Mouse (Mus musculus) embryonic facial prominence, embryonic 14.5 days (tissue): Measurements from ENCODE around the gene Prr23a1. TPM values are rescaled to one million over a fixed set of nuclear protein-coding genes. Genes with fewer than 3 reads are reported as not detected.
A peak's percentile ranks its signal among the peaks of the same experiment; 100 is the strongest.

Experiments
- ATAC-seq: fragments of 200-750 bp; cut with Nextera tagmentation; 2 replicates; pipeline ENCODE4 v1.8.0; 2017; ENCODE audit warnings: low read depth, moderate number of reproducible peaks, moderate TSS enrichment
- DNase-seq: peaks from one replicate; pipeline ENCODE4 v3.0.0-alpha.2; 2015; ENCODE audit warnings: low spot score
- H3K27ac ChIP-seq: fragments of 300-500 bp; sonication (generic); replicated peaks from 2 replicates; pipeline ENCODE4 v1.5.1; 2014; ENCODE audit warnings: low read depth, mild to moderate bottlenecking, low read length, moderate library complexity
- H3K27me3 ChIP-seq: fragments of 300-500 bp; sonication (generic); replicated peaks from 2 replicates; pipeline ENCODE4 v1.6.1; 2014; ENCODE audit warnings: low read length; ENCODE audit not compliant: control insufficient read depth, insufficient read depth
- H3K36me3 ChIP-seq: fragments of 300-500 bp; sonication (generic); 2 replicates; pipeline ENCODE4 v1.6.1; 2014; ENCODE audit warnings: low read length, mixed read lengths; ENCODE audit not compliant: control insufficient read depth, insufficient read depth
- H3K4me1 ChIP-seq: fragments of 300-500 bp; sonication (generic); 2 replicates; pipeline ENCODE4 v1.6.1; 2014; ENCODE audit warnings: antibody characterized with exemption, low read length; ENCODE audit not compliant: control insufficient read depth, insufficient read depth
- H3K4me2 ChIP-seq: fragments of 300-500 bp; sonication (generic); 2 replicates; pipeline ENCODE4 v1.6.1; 2014; ENCODE audit warnings: low read depth, mild to moderate bottlenecking, low read length, moderate library complexity, mixed read lengths
- H3K4me3 ChIP-seq: fragments of 300-500 bp; sonication (generic); 2 replicates; pipeline ENCODE4 v1.5.1; 2014; ENCODE audit warnings: low read depth, mild to moderate bottlenecking, low read length
- H3K9ac ChIP-seq: fragments of 300-500 bp; sonication (generic); 2 replicates; pipeline ENCODE4 v1.6.1; 2014; ENCODE audit warnings: low read depth, mild to moderate bottlenecking, low read length, moderate library complexity, mixed read lengths
- H3K9me3 ChIP-seq: fragments of 300-500 bp; sonication (generic); 2 replicates; pipeline ENCODE4 v1.6.1; 2016; ENCODE audit warnings: low read length; ENCODE audit not compliant: control insufficient read depth
- WGBS: fragments of 180-500 bp; shearing (Covaris S2); extraction: QIAGEN DNeasy Blood & Tissue Kit; methylation state at CpG from one replicate; pipeline ENCODE4 v1.1.7; 2014; 5-methylcytosine and 5-hydroxymethylcytosine counted together
- polyA plus RNA-seq: library from polyadenylated mRNA; unstranded; fragments of >200 nt; fragmentation: Nextera tagmentation; extraction: Ambion mirVana; gene quantifications from 2 replicates; pipeline ENCODE4 v1.2.1, GENCODE M21; 2014

Prr23a1 gene
- polyA plus RNA-seq, 1 experiment from 2014 or later = not detected

- Histone ChIP-seq H3K4me2 (no peak overlapping the region), H3K27me3 (no peaks in the 10 kb centered on the region), H3K27ac (no peak overlapping the region), H3K4me3 (no peak overlapping the region), H3K36me3 (no peaks in the 10 kb centered on the region), H3K4me1 (no peaks in the 10 kb centered on the region), H3K9ac (no peak overlapping the region), H3K9me3 (peaks cover 9% of the 10 kb centered on the region; the same call in 1 of the 2 replicates)
- no peak for ATAC-seq
- no peak for DNase-seq
- WGBS = 75% methylated on average over 5 of the region's 5 CpGs
These were observed 23.3 kb upstream of the Prr23a1 start for GRCm38 (mm10) chr9:98818971-98819370.

GRCm38 (mm10) chr9:98819481-98819880 lies 22.8 kb upstream of the Prr23a1 start:
- H3K4me1 ChIP-seq = no peaks in the 10 kb centered on the region
- ATAC-seq (no peak), DNase-seq (no peak)
- no peak overlapping the region for H3K4me2 ChIP-seq
- H3K27ac ChIP-seq = no peak overlapping the region
- no peak overlapping the region for H3K9ac ChIP-seq
- H3K9me3 ChIP-seq = peaks cover 11% of the 10 kb centered on the region; the same call in 1 of the 2 replicates
- H3K36me3 ChIP-seq = no peaks in the 10 kb centered on the region
- 82% methylated on average over 2 of the region's 2 CpGs for WGBS
- no peak overlapping the region for H3K4me3 ChIP-seq
- no peaks in the 10 kb centered on the region for H3K27me3 ChIP-seq

GRCm38 (mm10) chr9:98820461-98820860 lies 21.8 kb upstream of the Prr23a1 start:
- WGBS = 86% methylated on average over 4 of the region's 4 CpGs
- no peak for ATAC-seq
- H3K9ac ChIP-seq = no peak overlapping the region
- no peaks in the 10 kb centered on the region for H3K36me3 ChIP-seq
- H3K4me3 ChIP-seq = no peak overlapping the region
- H3K27me3 ChIP-seq = no peaks in the 10 kb centered on the region
- H3K4me2 ChIP-seq = no peak overlapping the region
- no peaks in the 10 kb centered on the region for H3K4me1 ChIP-seq
- DNase-seq = no peak
- peaks cover 11% of the 10 kb centered on the region; the same call in 1 of the 2 replicates for H3K9me3 ChIP-seq
- H3K27ac ChIP-seq = no peak overlapping the region

GRCm38 (mm10) chr9:98821067-98821466 lies 21.2 kb upstream of the Prr23a1 start:
- H3K9me3 ChIP-seq = peaks cover 11% of the 10 kb centered on the region; the same call in 1 of the 2 replicates
- ATAC-seq (no peak), DNase-seq (no peak)
- no peaks in the 10 kb centered on the region for H3K4me1 ChIP-seq
- H3K9ac ChIP-seq = no peak overlapping the region
- no peaks in the 10 kb centered on the region for H3K36me3 ChIP-seq
- no peak overlapping the region for H3K4me2 ChIP-seq
- no peaks in the 10 kb centered on the region for H3K27me3 ChIP-seq
- no peak overlapping the region for H3K4me3 ChIP-seq
- H3K27ac ChIP-seq = no peak overlapping the region

GRCm38 (mm10) chr9:98823805-98824204 lies 18.5 kb upstream of the Prr23a1 start:
- Histone ChIP-seq H3K4me2 (no peak overlapping the region), H3K36me3 (no peaks in the 10 kb centered on the region), H3K9me3 (peaks cover 11% of the 10 kb centered on the region; the same call in 1 of the 2 replicates), H3K4me3 (no peak overlapping the region), H3K27me3 (no peaks in the 10 kb centered on the region), H3K27ac (no peak overlapping the region), H3K9ac (no peak overlapping the region), H3K4me1 (peaks cover under 1% of the 10 kb centered on the region; the same call in 1 of the 2 replicates)
- DNase-seq (no peak), ATAC-seq (no peak)
- 90% methylated on average over 7 of the region's 7 CpGs for WGBS

GRCm38 (mm10) chr9:98829508-98829907 lies 12.8 kb upstream of the Prr23a1 start:
- no peak overlapping the region for H3K9ac ChIP-seq
- H3K4me3 ChIP-seq = no peak overlapping the region
- peaks cover 9% of the 10 kb centered on the region; the same call in 1 of the 2 replicates for H3K4me1 ChIP-seq
- H3K27me3 ChIP-seq = no peaks in the 10 kb centered on the region
- H3K27ac ChIP-seq = no peak overlapping the region
- H3K4me2 ChIP-seq = no peak overlapping the region
- DNase-seq (peak; percentile 16), ATAC-seq (no peak)
- H3K9me3 ChIP-seq = no peaks in the 10 kb centered on the region
- WGBS = 14% methylated on average over 5 of the region's 5 CpGs
- H3K36me3 ChIP-seq = no peaks in the 10 kb centered on the region

GRCm38 (mm10) chr9:98837537-98838074 lies 4.7 kb upstream of the Prr23a1 start:
- Histone ChIP-seq H3K9me3 (peaks cover 8% of the 10 kb centered on the region; the same call in 1 of the 2 replicates), H3K4me1 (no peaks in the 10 kb centered on the region), H3K4me3 (no peak overlapping the region), H3K27me3 (no peaks in the 10 kb centered on the region), H3K9ac (no peak overlapping the region), H3K36me3 (no peaks in the 10 kb centered on the region), H3K4me2 (no peak overlapping the region), H3K27ac (no peak overlapping the region)
- DNase-seq (no peak), ATAC-seq (no peak)
- 73% methylated on average over 7 of the region's 7 CpGs for WGBS

GRCm38 (mm10) chr9:98856210-98856609 lies 13.9 kb downstream of the Prr23a1 start, which contains the start of gene Prr23a2:
TSS of gene Prr23a2 (plus strand) at chr9:98856494.
- ATAC-seq = no peak

GRCm38 (mm10) chr9:98863463-98863862 lies 21.2 kb downstream of the Prr23a1 start:
- H3K4me3 ChIP-seq = no peak overlapping the region
- no peak overlapping the region for H3K9ac ChIP-seq
- no peaks in the 10 kb centered on the region for H3K9me3 ChIP-seq
- ATAC-seq (no peak), DNase-seq (no peak)
- H3K4me2 ChIP-seq = no peak overlapping the region
- no peaks in the 10 kb centered on the region for H3K36me3 ChIP-seq
- H3K27me3 ChIP-seq = 0 out of 2 replicates have a peak, but pooled peaks cover 3% of the 10 kb centered on the region
- no peak overlapping the region for H3K27ac ChIP-seq
- WGBS = 71% methylated on average over 3 of the region's 3 CpGs
- no peaks in the 10 kb centered on the region for H3K4me1 ChIP-seq

More at GRCm38 (mm10) chr9:98856210-98856609, 13.9 kb downstream of the Prr23a1 start, which contains the start of gene Prr23a2:
- H3K4me1 ChIP-seq = no peaks in the 10 kb centered on the region
- H3K9me3 ChIP-seq = no peaks in the 10 kb centered on the region
- H3K4me2 ChIP-seq = no peak within 1 kb of the TSS
- no peak for DNase-seq
- H3K9ac ChIP-seq = no peak within 1 kb of the TSS
- no peak within 1 kb of the TSS for H3K4me3 ChIP-seq
- H3K27ac ChIP-seq = no peak within 1 kb of the TSS
- no peaks in the 10 kb centered on the region for H3K27me3 ChIP-seq
- no peaks in the 10 kb centered on the region for H3K36me3 ChIP-seq
- 76% methylated on average over 16 of the region's 18 CpGs for WGBS
